Mouse (Mus musculus): ENCODE data around the gene Cpt1c.

DNA sequence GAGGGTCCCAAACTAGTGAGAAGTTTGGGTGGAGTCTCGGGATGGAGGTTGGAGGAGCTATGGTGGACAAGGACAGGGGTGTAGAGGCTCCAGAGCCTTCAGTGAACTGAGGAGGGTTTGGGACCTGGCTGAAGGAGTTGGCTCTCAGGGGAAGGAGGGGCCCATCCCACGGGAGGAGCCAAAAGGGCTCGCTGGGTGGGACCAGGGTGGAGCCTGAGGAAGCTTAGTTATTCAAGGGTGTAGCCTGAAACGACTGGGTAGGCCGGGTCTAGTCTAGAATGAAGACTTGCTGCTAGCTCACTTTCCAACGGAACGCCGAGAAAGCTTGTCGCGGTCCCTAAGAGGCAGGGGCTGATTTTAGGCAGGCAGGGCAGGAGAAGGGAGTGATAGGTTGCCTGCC is 22.7 kb downstream of the Cpt1c start:
- TF ChIP-seq CTCF (IDR thresholded peaks at IDR 0.05) (no peak), POLR2A (IDR thresholded peaks at IDR 0.05; ENCODE audit: insufficient read depth, low read depth, low read length) (peak; percentile 68)

Measured in heart, adult 2 months (tissue).